Comparison of ENCODE assay signal across 33 mouse cellular contexts in the genomic region with DNA sequence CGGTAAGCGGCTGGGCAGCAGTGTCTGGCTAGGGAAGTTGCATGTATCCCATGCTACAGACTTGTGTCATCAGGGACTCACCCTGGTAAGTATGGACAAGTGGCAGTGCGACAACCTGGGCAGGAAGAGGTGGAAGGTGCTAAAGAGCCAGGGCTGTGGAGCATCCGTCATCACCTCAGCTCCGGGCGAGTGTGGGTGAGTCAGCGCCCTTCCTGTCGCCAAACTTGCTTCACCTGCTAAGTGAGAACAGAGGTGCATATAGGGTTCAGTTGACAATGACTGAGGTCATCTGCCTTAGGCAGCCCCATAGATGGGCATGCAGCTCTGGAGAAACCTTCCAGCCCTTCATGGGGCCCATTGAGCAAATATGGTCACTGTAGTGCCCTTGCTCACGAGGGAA. TPM values are rescaled to one million over a fixed set of nuclear protein-coding genes. Genes with fewer than 3 reads are reported as not detected.
DNase-seq lines count a peak whose midpoint lies in the region; ATAC-seq and TF ChIP-seq lines count a peak whose summit lies in the region.
"Had no signal": no experiment of that assay in that cellular context is flagged by ENCODE, and none has a peak within 500 bp of the region (broad histone marks: within the 10 kb centered on the region; RNA-seq: fewer than 3 reads in every experiment).

No protein-coding gene starts in this region.

- no peak for TF ChIP-seq EP300 in stomach, postnatal 0 days (optimal IDR thresholded peaks at IDR 0.05)

- no peaks in the 10 kb centered on the region for H3K36me3 ChIP-seq in heart, embryonic 13.5 days
- H3K36me3 ChIP-seq in megakaryocyte, embryonic 14.5 days (replicated peaks; ENCODE audit: low read length): no peaks in the 10 kb centered on the region
- H3K36me3 ChIP-seq in stomach, postnatal 0 days (ENCODE audit: control insufficient read depth, insufficient read depth, low read length): no peaks in the 10 kb centered on the region
- H3K36me3 ChIP-seq: G1E; kidney, embryonic 15.5 days; liver, embryonic 15.5 days; lung, embryonic 15.5 days had no signal

- DNase-seq in heart, adult 18-20 months: no peak
- peak; percentile 24 for DNase-seq in gonadal fat pad, adult 2 months (ENCODE audit: low read depth)
- DNase-seq in stomach, postnatal 0 days (ENCODE audit: low spot score): no peak
- no peak for DNase-seq in cerebellum, adult 18-20 months
- DNase-seq: adrenal gland, postnatal 36 days; B cell, adult 2 months; cerebellum, adult 9-11 months; gastrocnemius, postnatal 25 days; kidney, postnatal 4 days; layer of hippocampus, adult 9-11 months; liver; lung, postnatal 36 days; right cerebral cortex, adult 18-20 months; right cerebral cortex, postnatal 4 days; thymus, adult 2 months; thymus, postnatal 4 days had no signal

- H3K9me3 ChIP-seq in heart, embryonic 13.5 days: no peaks in the 10 kb centered on the region
- H3K9me3 ChIP-seq in megakaryocyte, embryonic 14.5 days: peaks cover 9% of the 10 kb centered on the region
- no peaks in the 10 kb centered on the region for H3K9me3 ChIP-seq in stomach, postnatal 0 days (ENCODE audit: control insufficient read depth, low read length)
- H3K9me3 ChIP-seq: G1E; kidney, embryonic 15.5 days; liver, embryonic 15.5 days; lung, embryonic 15.5 days had no signal

- H3K4me3 ChIP-seq in heart, embryonic 13.5 days: no peak overlapping the region
- peak overlapping the region; percentile 9 for H3K4me3 ChIP-seq in megakaryocyte, embryonic 14.5 days (replicated peaks)
- no peak overlapping the region for H3K4me3 ChIP-seq in stomach, postnatal 0 days (ENCODE audit: low read depth, low read length)
- H3K4me3 ChIP-seq: kidney, embryonic 15.5 days; left cerebral cortex, adult 2 months; liver, embryonic 15.5 days; lung, embryonic 15.5 days had no signal

- no peak overlapping the region for H3K9ac ChIP-seq in heart, embryonic 13.5 days
- H3K9ac ChIP-seq in stomach, postnatal 0 days (ENCODE audit: low read length): no peak overlapping the region
- H3K9ac ChIP-seq: kidney, embryonic 15.5 days; liver, embryonic 15.5 days; lung, embryonic 15.5 days had no signal

- H3K4me2 ChIP-seq in heart, embryonic 13.5 days: no peak overlapping the region
- no peak overlapping the region for H3K4me2 ChIP-seq in stomach, postnatal 0 days (replicated peaks; ENCODE audit: low read depth)
- H3K4me2 ChIP-seq: kidney, embryonic 15.5 days; liver, embryonic 15.5 days; lung, embryonic 15.5 days had no signal

- peaks cover 52% of the 10 kb centered on the region for H3K4me1 ChIP-seq in heart, embryonic 13.5 days
- H3K4me1 ChIP-seq in megakaryocyte, embryonic 14.5 days: peaks cover 9% of the 10 kb centered on the region
- H3K4me1 ChIP-seq in stomach, postnatal 0 days (replicated peaks; ENCODE audit: control insufficient read depth, insufficient read depth): no peaks in the 10 kb centered on the region
- H3K4me1 ChIP-seq: liver, embryonic 15.5 days had no signal

- no peak for TF ChIP-seq CTCF in stomach, postnatal 0 days (IDR thresholded peaks at IDR 0.05; ENCODE audit: low read depth)

- H3K27ac ChIP-seq in heart, embryonic 13.5 days (replicated peaks): peak overlapping the region; percentile 80
- peak overlapping the region; percentile 40 for H3K27ac ChIP-seq in stomach, postnatal 0 days (replicated peaks)
- H3K27ac ChIP-seq: kidney, embryonic 15.5 days; left cerebral cortex, adult 2 months; liver, embryonic 15.5 days; lung, embryonic 15.5 days had no signal

- ATAC-seq in heart, embryonic 13.5 days (ENCODE audit: extremely low read depth, insufficient number of reproducible peaks, low FRiP score, low TSS enrichment): peak; percentile 29; the same call in 1 of the 2 replicates
- no peak for ATAC-seq in megakaryocyte, adult 5-6 weeks (ENCODE audit: poor library complexity, severe bottlenecking)
- peak; percentile 52; the same call in 1 of the 2 replicates for ATAC-seq in stomach, postnatal 0 days (ENCODE audit: low FRiP score, low TSS enrichment)
- ATAC-seq: intestine, postnatal 0 days; midbrain, embryonic 16.5 days; Patski had no signal

- H3K27me3 ChIP-seq in heart, embryonic 13.5 days (replicated peaks): no peaks in the 10 kb centered on the region
- H3K27me3 ChIP-seq in megakaryocyte, embryonic 14.5 days (replicated peaks): peaks cover 77% of the 10 kb centered on the region
- H3K27me3 ChIP-seq in stomach, postnatal 0 days (ENCODE audit: control insufficient read depth, insufficient read depth, low read length): no peaks in the 10 kb centered on the region
- H3K27me3 ChIP-seq: CH12.LX; kidney, embryonic 15.5 days; lung, embryonic 15.5 days had no signal

- 46% methylated on average over 9 of the region's 9 CpGs for WGBS in heart, embryonic 13.5 days
- WGBS in stomach, postnatal 0 days: 72% methylated on average over 9 of the region's 9 CpGs

RNA-seq across cellular contexts. Expression of a gene that starts 14.0 kb away (rescaled TPM):
- 0.90 and 0.97 TPM in 2 replicates for polyA plus RNA-seq in heart, embryonic 13.5 days (2015; fragmentation: Nextera tagmentation; extraction: Ambion mirVana)
- not detected for total RNA-seq in heart, adult 18-20 months (2021)
- not detected in 2 replicates for polyA plus RNA-seq in megakaryocyte, embryonic 14.5 days (2012; ENCODE audit: insufficient read depth, low replicate concordance)
- not detected in 2 replicates for total RNA-seq in megakaryocyte, adult 5-6 weeks (2015)
- not detected in 2 replicates for total RNA-seq in megakaryocyte, adult 5-6 weeks (2017)
- polyA plus RNA-seq in gonadal fat pad, adult 2 months (2012; rRNA removed): 0.20 and 0.41 TPM in 2 replicates
- polyA plus RNA-seq in stomach, postnatal 0 days (2015; fragmentation: Nextera tagmentation; extraction: Ambion mirVana): 0.16 and 0.18 TPM in 2 replicates
- total RNA-seq: adrenal gland, adult 18-20 months; adrenal gland, postnatal 36 days; CH12.LX; common myeloid progenitor, adult 5-6 weeks; G1E; gastrocnemius, postnatal 25 days; left cerebral cortex, adult 2 months; left cerebral cortex, postnatal 36 days had no signal
- polyA plus RNA-seq: G1E; hindbrain, embryonic 11.5 days; intestine, postnatal 0 days; lung, embryonic 15.5 days; midbrain, embryonic 16.5 days; neural tube, embryonic 14.5 days; thymus, adult 2 months had no signal

RNA-seq across cellular contexts. Expression of a gene that starts 14.3 kb away (rescaled TPM):
- polyA plus RNA-seq in heart, embryonic 13.5 days (2015; fragmentation: Nextera tagmentation; extraction: Ambion mirVana): 2.1 and 3.9 TPM in 2 replicates
- total RNA-seq in heart, adult 18-20 months (2021): not detected
- polyA plus RNA-seq in megakaryocyte, embryonic 14.5 days (2012; ENCODE audit: insufficient read depth, low replicate concordance): not detected in 2 replicates
- total RNA-seq in megakaryocyte, adult 5-6 weeks (2015): not detected in 2 replicates
- total RNA-seq in megakaryocyte, adult 5-6 weeks (2017): not detected in 2 replicates
- 0.22 and 2.3 TPM in 2 replicates for polyA plus RNA-seq in gonadal fat pad, adult 2 months (2012; rRNA removed)
- 1.3 and 1.5 TPM in 2 replicates for polyA plus RNA-seq in stomach, postnatal 0 days (2015; fragmentation: Nextera tagmentation; extraction: Ambion mirVana)
- total RNA-seq: adrenal gland, adult 18-20 months; adrenal gland, postnatal 36 days; CH12.LX; common myeloid progenitor, adult 5-6 weeks; G1E; gastrocnemius, postnatal 25 days; left cerebral cortex, adult 2 months; left cerebral cortex, postnatal 36 days had no signal
- polyA plus RNA-seq: G1E; Patski; thymus, adult 2 months had no signal

RNA-seq across cellular contexts. Expression of a gene that starts 56.6 kb away (rescaled TPM):
- 2.5 and 3.3 TPM in 2 replicates for polyA plus RNA-seq in heart, embryonic 13.5 days (2015; fragmentation: Nextera tagmentation; extraction: Ambion mirVana)
- total RNA-seq in heart, adult 18-20 months (2021): not detected
- polyA plus RNA-seq in megakaryocyte, embryonic 14.5 days (2012; ENCODE audit: insufficient read depth, low replicate concordance): not detected in 2 replicates
- not detected in 2 replicates for total RNA-seq in megakaryocyte, adult 5-6 weeks (2015)
- not detected in 2 replicates for total RNA-seq in megakaryocyte, adult 5-6 weeks (2017)
- not detected in 2 replicates for polyA plus RNA-seq in gonadal fat pad, adult 2 months (2012; rRNA removed)
- polyA plus RNA-seq in stomach, postnatal 0 days (2015; fragmentation: Nextera tagmentation; extraction: Ambion mirVana): 32.7 and 33.7 TPM in 2 replicates
- total RNA-seq: CH12.LX; common myeloid progenitor, adult 5-6 weeks; gastrocnemius, postnatal 25 days had no signal
- polyA plus RNA-seq: G1E, Patski had no signal
